Mouse (Mus musculus): ENCODE measurements at regions not wholly inside any gene's neighbourhood (a gene's known extent, or its start where the extent isn't known, plus 50 kb on each side); places are given as distances from the start of the nearest gene placed in this dataset.
A peak's percentile ranks its signal among the peaks of the same experiment; 100 is the strongest.

- H3K27ac ChIP-seq (replicated peaks), result no peak overlapping the region
- H3K9me3 ChIP-seq, result no peaks in the 10 kb centered on the region
- WGBS, result 73% methylated on average over 6 of the region's 6 CpGs
- no peak overlapping the region for H3K4me2 ChIP-seq
- H3K27me3 ChIP-seq (replicated peaks), result no peaks in the 10 kb centered on the region
- H3K4me3 ChIP-seq, result no peak overlapping the region
- H3K9ac ChIP-seq, result no peak overlapping the region
- ATAC-seq (ENCODE audit: extremely low read depth, insufficient number of reproducible peaks, low FRiP score, low TSS enrichment), result no peak
- H3K4me1 ChIP-seq, result peaks cover 20% of the 10 kb centered on the region
- H3K36me3 ChIP-seq, result no peaks in the 10 kb centered on the region
Measured at GRCm38 (mm10) chr13:99815786-99816185, 85.1 kb downstream of the Cartpt start.

- ATAC-seq (ENCODE audit: extremely low read depth, insufficient number of reproducible peaks, low FRiP score, low TSS enrichment), result no peak
- WGBS, result 86% methylated on average over 2 of the region's 2 CpGs
- H3K9ac ChIP-seq, result no peak overlapping the region
- H3K9me3 ChIP-seq, result no peaks in the 10 kb centered on the region
- H3K27ac ChIP-seq (replicated peaks), result no peak overlapping the region
- no peaks in the 10 kb centered on the region for H3K36me3 ChIP-seq
- H3K4me1 ChIP-seq, result peaks cover 20% of the 10 kb centered on the region
- no peaks in the 10 kb centered on the region for H3K27me3 ChIP-seq (replicated peaks)
- no peak overlapping the region for H3K4me2 ChIP-seq
- no peak overlapping the region for H3K4me3 ChIP-seq
Measured at GRCm38 (mm10) chr13:99814801-99815200, 86.1 kb downstream of the Cartpt start.

GRCm38 (mm10) chr13:99814033-99814556, 86.8 kb downstream of the Cartpt start:
- 14% methylated on average over 6 of the region's 6 CpGs for WGBS
- H3K4me1 ChIP-seq, result peaks cover 20% of the 10 kb centered on the region
- H3K9me3 ChIP-seq, result no peaks in the 10 kb centered on the region
- H3K27me3 ChIP-seq (replicated peaks), result no peaks in the 10 kb centered on the region
- no peak overlapping the region for H3K4me3 ChIP-seq
- no peak overlapping the region for H3K9ac ChIP-seq
- ATAC-seq (ENCODE audit: extremely low read depth, insufficient number of reproducible peaks, low FRiP score, low TSS enrichment), result no peak
- H3K27ac ChIP-seq (replicated peaks), result no peak overlapping the region
- no peak overlapping the region for H3K4me2 ChIP-seq
- H3K36me3 ChIP-seq, result no peaks in the 10 kb centered on the region

GRCm38 (mm10) chr13:99794448-99794847, 106.4 kb downstream of the Cartpt start:
- WGBS, result 53% methylated on average over 6 of the region's 6 CpGs

GRCm38 (mm10) chr13:99793786-99794435, 107.0 kb downstream of the Cartpt start:
- no peaks in the 10 kb centered on the region for H3K9me3 ChIP-seq
- peak overlapping the region; percentile 67 for H3K27ac ChIP-seq (replicated peaks)
- no peak for ATAC-seq (ENCODE audit: extremely low read depth, insufficient number of reproducible peaks, low FRiP score, low TSS enrichment)
- WGBS, result 27% methylated on average over 7 of the region's 7 CpGs
- no peak overlapping the region for H3K4me2 ChIP-seq
- H3K4me3 ChIP-seq, result no peak overlapping the region
- no peak overlapping the region for H3K9ac ChIP-seq
- H3K36me3 ChIP-seq, result no peaks in the 10 kb centered on the region
- no peaks in the 10 kb centered on the region for H3K27me3 ChIP-seq (replicated peaks)
- peaks cover 29% of the 10 kb centered on the region for H3K4me1 ChIP-seq

More at GRCm38 (mm10) chr13:99794448-99794847, 106.4 kb downstream of the Cartpt start:
- ATAC-seq (ENCODE audit: extremely low read depth, insufficient number of reproducible peaks, low FRiP score, low TSS enrichment), result no peak
- Histone ChIP-seq H3K4me1 (peaks cover 29% of the 10 kb centered on the region), H3K4me3 (no peak overlapping the region), H3K36me3 (no peaks in the 10 kb centered on the region), H3K9me3 (no peaks in the 10 kb centered on the region), H3K9ac (no peak overlapping the region), H3K27me3 (replicated peaks) (no peaks in the 10 kb centered on the region), H3K4me2 (no peak overlapping the region), H3K27ac (replicated peaks) (peak overlapping the region; percentile 67)

GRCm38 (mm10) chr13:99793001-99793400, 107.9 kb downstream of the Cartpt start:
- 55% methylated on average over 6 of the region's 6 CpGs for WGBS
- no peaks in the 10 kb centered on the region for H3K36me3 ChIP-seq

GRCm38 (mm10) chr13:99790951-99791350, 109.9 kb downstream of the Cartpt start:
- 86% methylated on average over 5 of the region's 5 CpGs for WGBS
- Histone ChIP-seq H3K9me3 (no peaks in the 10 kb centered on the region), H3K4me2 (no peak overlapping the region), H3K4me1 (peaks cover 29% of the 10 kb centered on the region), H3K27ac (replicated peaks) (no peak overlapping the region), H3K36me3 (no peaks in the 10 kb centered on the region), H3K4me3 (no peak overlapping the region), H3K9ac (no peak overlapping the region), H3K27me3 (replicated peaks) (no peaks in the 10 kb centered on the region)
- ATAC-seq (ENCODE audit: extremely low read depth, insufficient number of reproducible peaks, low FRiP score, low TSS enrichment), result no peak

More at GRCm38 (mm10) chr13:99793001-99793400, 107.9 kb downstream of the Cartpt start:
- no peak overlapping the region for H3K4me3 ChIP-seq
- H3K4me2 ChIP-seq, result no peak overlapping the region
- no peaks in the 10 kb centered on the region for H3K9me3 ChIP-seq
- H3K27me3 ChIP-seq (replicated peaks), result no peaks in the 10 kb centered on the region
- H3K9ac ChIP-seq, result no peak overlapping the region
- ATAC-seq (ENCODE audit: extremely low read depth, insufficient number of reproducible peaks, low FRiP score, low TSS enrichment), result no peak
- H3K27ac ChIP-seq (replicated peaks), result peak overlapping the region; percentile 67
- peaks cover 29% of the 10 kb centered on the region for H3K4me1 ChIP-seq

GRCm38 (mm10) chr13:99787760-99788159, 113.1 kb downstream of the Cartpt start:
- ATAC-seq (ENCODE audit: extremely low read depth, insufficient number of reproducible peaks, low FRiP score, low TSS enrichment), result no peak
- H3K27me3 ChIP-seq (replicated peaks), result no peaks in the 10 kb centered on the region
- H3K4me3 ChIP-seq, result no peak overlapping the region
- no peak overlapping the region for H3K27ac ChIP-seq (replicated peaks)
- H3K9ac ChIP-seq, result no peak overlapping the region
- WGBS, result 70% methylated on average over 4 of the region's 4 CpGs
- no peaks in the 10 kb centered on the region for H3K9me3 ChIP-seq
- H3K4me1 ChIP-seq, result peaks cover 4% of the 10 kb centered on the region
- H3K4me2 ChIP-seq, result no peak overlapping the region
- H3K36me3 ChIP-seq, result no peaks in the 10 kb centered on the region

GRCm38 (mm10) chr13:99785427-99785826, 115.5 kb downstream of the Cartpt start:
- Histone ChIP-seq H3K27ac (replicated peaks) (no peak overlapping the region), H3K4me3 (no peak overlapping the region), H3K4me2 (no peak overlapping the region), H3K9ac (no peak overlapping the region), H3K4me1 (peaks cover 13% of the 10 kb centered on the region), H3K36me3 (no peaks in the 10 kb centered on the region), H3K9me3 (no peaks in the 10 kb centered on the region), H3K27me3 (replicated peaks) (no peaks in the 10 kb centered on the region)
- 83% methylated on average over 4 of the region's 4 CpGs for WGBS
- no peak for ATAC-seq (ENCODE audit: extremely low read depth, insufficient number of reproducible peaks, low FRiP score, low TSS enrichment)

- no peak for ATAC-seq (ENCODE audit: extremely low read depth, insufficient number of reproducible peaks, low FRiP score, low TSS enrichment)
Measured at GRCm38 (mm10) chr13:99784314-99784713, 116.6 kb downstream of the Cartpt start.

GRCm38 (mm10) chr13:99782883-99783721, 117.8 kb downstream of the Cartpt start:
- H3K9ac ChIP-seq, result no peak overlapping the region
- no peaks in the 10 kb centered on the region for H3K36me3 ChIP-seq
- H3K27me3 ChIP-seq (replicated peaks), result no peaks in the 10 kb centered on the region
- H3K4me2 ChIP-seq, result no peak overlapping the region
- WGBS, result 68% methylated on average over 15 of the region's 15 CpGs
- no peaks in the 10 kb centered on the region for H3K9me3 ChIP-seq
- H3K4me1 ChIP-seq, result peaks cover 16% of the 10 kb centered on the region
- no peak overlapping the region for H3K27ac ChIP-seq (replicated peaks)
- no peak overlapping the region for H3K4me3 ChIP-seq
- no peak for ATAC-seq (ENCODE audit: extremely low read depth, insufficient number of reproducible peaks, low FRiP score, low TSS enrichment)

More at GRCm38 (mm10) chr13:99784314-99784713, 116.6 kb downstream of the Cartpt start:
- Histone ChIP-seq H3K27me3 (replicated peaks) (no peaks in the 10 kb centered on the region), H3K9ac (no peak overlapping the region), H3K4me1 (peaks cover 13% of the 10 kb centered on the region), H3K9me3 (no peaks in the 10 kb centered on the region), H3K36me3 (no peaks in the 10 kb centered on the region), H3K27ac (replicated peaks) (no peak overlapping the region), H3K4me2 (no peak overlapping the region), H3K4me3 (no peak overlapping the region)
- WGBS, result 72% methylated on average over 2 of the region's 2 CpGs
